Mouse (Mus musculus): ENCODE results near the gene Gnaq. TPM values are rescaled to one million over a fixed set of nuclear protein-coding genes. Genes with fewer than 3 reads are reported as not detected.

Gnaq gene
- total and polyA plus RNA-seq, 3 experiments: 8.1 to 12.9 (median 8.2) TPM

- Histone ChIP-seq H3K27me3 (replicated peaks) (no peaks in the 10 kb centered on the region), H3K27ac (ENCODE audit: insufficient read depth, low read depth) (no peak overlapping the region), H3K79me2 (replicated peaks; ENCODE audit: control insufficient read depth, extremely low read depth, insufficient read depth, poor library complexity, severe bottlenecking) (no peaks in the 10 kb centered on the region), H3K36me3 (replicated peaks in 1 of 2; ENCODE audit: control insufficient read depth in 1 of 2, insufficient read depth in 1 of 2, low read length in 1 of 2) (peaks cover 0 to 12% of the 10 kb centered on the region in 2 experiments), H3K4me1 (ENCODE audit: control insufficient read depth in 1 of 2, insufficient read depth in 2 of 2) (peaks cover 0 to 34% of the 10 kb centered on the region in 2 experiments; a peak in 2 of 4 replicates), H3K4me2 (ENCODE audit: insufficient read depth, low read depth, poor library complexity, severe bottlenecking) (no peak overlapping the region), H3K9ac (ENCODE audit: insufficient read depth, low read depth) (no peak overlapping the region), H3K4me3 (replicated peaks in 1 of 3; ENCODE audit: low read depth in 2 of 3, low read length in 2 of 3, poor library complexity in 1 of 3) (no peak overlapping the region), H3K9me3 (replicated peaks; ENCODE audit: low read length) (no peaks in the 10 kb centered on the region)
- TF ChIP-seq HCFC1 (IDR thresholded peaks at IDR 0.05; ENCODE audit: low read depth, low read length) (no peak), CHD2 (IDR thresholded peaks at IDR 0.05; ENCODE audit: low read length) (no peak), GABPA (IDR thresholded peaks at IDR 0.05; ENCODE audit: insufficient replicate concordance, low read depth, low read length) (no peak), JUND (conservative IDR thresholded peaks at IDR 0.05; ENCODE audit: low read depth, low read length) (no peak), USF1 (IDR thresholded peaks at IDR 0.05; ENCODE audit: low read depth, low read length) (no peak), ELF1 (IDR thresholded peaks at IDR 0.05; ENCODE audit: low read depth, low read length) (no peak), NRF1 (IDR thresholded peaks at IDR 0.05; ENCODE audit: low read depth, low read length) (no peak), MAFK (IDR thresholded peaks at IDR 0.05; ENCODE audit: insufficient replicate concordance, low read length) (no peak), MYC (IDR thresholded peaks at IDR 0.05; ENCODE audit: low read depth, low read length) (no peak), EP300 (IDR thresholded peaks at IDR 0.05; ENCODE audit: low read length) (no peak), ZNF384 (IDR thresholded peaks at IDR 0.05; ENCODE audit: low read depth, low read length) (no peak), MAZ (IDR thresholded peaks at IDR 0.05; ENCODE audit: low read depth, low read length) (no peak), USF2 (conservative IDR thresholded peaks at IDR 0.05; ENCODE audit: low read depth, low read length) (no peak), ETS1 (conservative IDR thresholded peaks at IDR 0.05; ENCODE audit: low read depth, low read length) (no peak), TBP (conservative IDR thresholded peaks at IDR 0.05; ENCODE audit: low read depth, low read length) (no peak), SIN3A (IDR thresholded peaks at IDR 0.05; ENCODE audit: low read length) (no peak), POLR2AphosphoS2 (IDR thresholded peaks at IDR 0.05; ENCODE audit: low read depth, low read length) (no peak), MXI1 (IDR thresholded peaks at IDR 0.05; ENCODE audit: low read depth, low read length) (no peak), TCF12 (IDR thresholded peaks at IDR 0.05; ENCODE audit: low read depth, low read length) (no peak)
- DNase-seq (ENCODE audit: extremely low read depth): no peak
- in situ Hi-C loops (cut with MboI; ENCODE audit: low pct_ligation_motif_present, low pct_unique_long_range_greater_than_20kb, low sequenced_read_pairs) (no loop called here), dilution Hi-C loops (cut with MboI; ENCODE audit: extremely low pct_ligation_motif_present, extremely low pct_unique_long_range_greater_than_20kb, low sequenced_read_pairs) (no loop called here)
Observed at GRCm38 (mm10) chr19:16168192-16168591, 35.6 kb downstream of the Gnaq start.

DNA sequence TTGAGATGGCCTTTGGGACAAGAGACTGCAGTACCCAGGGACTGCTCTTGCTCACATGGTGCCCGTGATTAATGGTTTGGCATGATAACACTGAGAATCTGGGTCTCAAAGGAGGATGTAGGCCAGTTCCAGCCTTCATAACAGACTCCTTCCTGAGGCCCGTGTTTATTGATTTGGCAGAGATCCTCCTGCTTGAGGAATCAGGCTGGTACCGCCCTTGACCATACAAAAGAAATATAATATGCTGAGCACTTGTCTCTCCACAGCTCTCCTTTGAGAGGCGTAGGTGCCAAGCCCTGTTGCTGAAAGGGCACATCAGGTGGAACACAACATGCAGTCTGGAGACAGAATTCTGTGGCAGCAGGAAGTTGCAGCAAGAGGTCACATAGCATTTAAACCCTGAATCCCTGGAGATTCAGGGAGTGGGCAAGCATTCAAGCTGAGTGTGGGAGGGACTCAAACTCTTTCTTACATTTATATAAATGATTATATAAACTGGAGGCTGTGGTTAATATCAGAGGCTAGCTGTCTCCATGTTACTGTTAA is 36.1 kb downstream of the Gnaq start:
- no peak overlapping the region for H3K9ac ChIP-seq (ENCODE audit: insufficient read depth, low read depth)
- H3K27ac ChIP-seq (ENCODE audit: insufficient read depth, low read depth): no peak overlapping the region
- no peak for DNase-seq (ENCODE audit: extremely low read depth)
- H3K79me2 ChIP-seq (replicated peaks; ENCODE audit: control insufficient read depth, extremely low read depth, insufficient read depth, poor library complexity, severe bottlenecking): no peaks in the 10 kb centered on the region
- peaks cover 0 to 12% of the 10 kb centered on the region in 2 experiments for H3K36me3 ChIP-seq (replicated peaks in 1 of 2; ENCODE audit: control insufficient read depth in 1 of 2, insufficient read depth in 1 of 2, low read length in 1 of 2)
- H3K9me3 ChIP-seq (replicated peaks; ENCODE audit: low read length): no peaks in the 10 kb centered on the region
- no peak overlapping the region for H3K4me2 ChIP-seq (ENCODE audit: insufficient read depth, low read depth, poor library complexity, severe bottlenecking)
- dilution Hi-C loops (cut with MboI; ENCODE audit: extremely low pct_ligation_motif_present, extremely low pct_unique_long_range_greater_than_20kb, low sequenced_read_pairs) (no loop called here), in situ Hi-C loops (cut with MboI; ENCODE audit: low pct_ligation_motif_present, low pct_unique_long_range_greater_than_20kb, low sequenced_read_pairs) (no loop called here)
- no peak overlapping the region for H3K4me3 ChIP-seq (replicated peaks in 1 of 3; ENCODE audit: low read depth in 2 of 3, low read length in 2 of 3, poor library complexity in 1 of 3)
- no peaks in the 10 kb centered on the region for H3K27me3 ChIP-seq (replicated peaks)
- peaks cover 0 to 35% of the 10 kb centered on the region in 2 experiments; a peak in 2 of 4 replicates for H3K4me1 ChIP-seq (ENCODE audit: control insufficient read depth in 1 of 2, insufficient read depth in 2 of 2)
- TF ChIP-seq NRF1 (IDR thresholded peaks at IDR 0.05; ENCODE audit: low read depth, low read length): no peak
- no peak for TF ChIP-seq MEF2A (IDR thresholded peaks at IDR 0.05; ENCODE audit: borderline replicate concordance, low read depth, low read length)
- TF ChIP-seq MXI1 (IDR thresholded peaks at IDR 0.05; ENCODE audit: low read depth, low read length): no peak
- TF ChIP-seq ELF1 (IDR thresholded peaks at IDR 0.05; ENCODE audit: low read depth, low read length): no peak
- no peak for TF ChIP-seq RCOR1 (conservative IDR thresholded peaks at IDR 0.05; ENCODE audit: low read depth, low read length)
- TF ChIP-seq ZKSCAN1 (IDR thresholded peaks at IDR 0.05; ENCODE audit: borderline replicate concordance, low read depth, low read length): no peak
- TF ChIP-seq MYC (IDR thresholded peaks at IDR 0.05; ENCODE audit: low read depth, low read length): no peak
- no peak for TF ChIP-seq UBTF (IDR thresholded peaks at IDR 0.05; ENCODE audit: low read depth, low read length)
- TF ChIP-seq JUN (IDR thresholded peaks at IDR 0.05; ENCODE audit: insufficient read depth, low read depth, low read length): no peak
- TF ChIP-seq TCF12 (IDR thresholded peaks at IDR 0.05; ENCODE audit: low read depth, low read length): no peak
- no peak for TF ChIP-seq CHD2 (IDR thresholded peaks at IDR 0.05; ENCODE audit: low read length)
- TF ChIP-seq MAFK (IDR thresholded peaks at IDR 0.05; ENCODE audit: insufficient replicate concordance, low read length): no peak
- TF ChIP-seq BHLHE40 (IDR thresholded peaks at IDR 0.05; ENCODE audit: low read depth, low read length): no peak

Data from CH12.LX (cell line).